Mouse (Mus musculus) E14TG2a.4 (cell line): ENCODE measurements at regions not wholly inside any gene's neighbourhood (a gene's known extent, or its start where the extent isn't known, plus 50 kb on each side); places are given as distances from the start of the nearest gene placed in this dataset.

Experiments
- CTCF ChIP-seq: conservative IDR thresholded peaks from 2 replicates; pipeline ENCODE4 v1.5.1; 2014; ENCODE audit warnings: low read length
- POU5F1 ChIP-seq: IDR thresholded peaks from 2 replicates; pipeline ENCODE4 v1.6.1; 2014; ENCODE audit warnings: low read length, borderline replicate concordance

DNA sequence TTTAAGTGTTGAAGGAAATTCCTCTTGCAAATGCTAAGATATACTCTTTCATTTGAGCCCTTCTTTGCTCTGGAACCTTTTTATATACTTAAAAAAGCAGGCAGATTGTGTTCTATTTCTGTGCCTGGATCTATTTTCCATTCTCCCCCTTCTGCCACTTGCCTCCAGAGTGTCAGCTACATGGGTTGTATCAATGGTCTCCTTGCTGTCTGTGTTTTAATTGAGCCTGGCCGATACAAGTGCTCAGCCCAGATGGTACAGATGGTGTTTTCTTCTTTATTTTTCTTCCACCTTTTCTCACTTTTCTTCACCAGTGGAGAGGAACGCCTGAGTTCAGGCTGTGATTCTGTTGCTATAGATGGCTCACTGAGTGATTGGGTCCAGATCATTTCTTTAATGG is 131.5 kb upstream of the Pdcd1 start:
- no peak for TF ChIP-seq CTCF
- no peak for TF ChIP-seq POU5F1
